Comparison of ENCODE assay signal across 13 mouse cellular contexts in the genomic region with DNA sequence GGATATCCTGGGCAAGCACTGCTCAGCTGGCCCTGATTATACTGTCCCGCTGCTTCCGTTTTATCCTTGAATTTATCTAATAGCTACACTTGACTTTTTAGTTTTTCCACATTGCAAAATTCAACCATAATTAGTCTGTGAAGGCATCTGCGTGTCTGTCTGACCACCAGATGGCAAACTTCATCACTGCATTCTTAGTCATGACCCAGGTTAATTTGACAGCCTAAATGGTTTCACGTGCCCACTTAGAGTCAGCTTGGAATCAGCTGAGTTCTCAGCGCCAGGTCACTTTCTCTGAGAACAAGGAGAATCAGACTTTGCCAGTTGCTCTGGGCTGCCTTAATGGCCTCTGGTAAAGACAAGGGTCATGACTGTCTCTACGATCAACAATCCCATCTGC.
A peak's percentile ranks its signal among the peaks of the same experiment; 100 is the strongest.
DNase-seq lines count a peak whose midpoint lies in the region; ATAC-seq and TF ChIP-seq lines count a peak whose summit lies in the region.
"Had no signal": no experiment of that assay in that cellular context is flagged by ENCODE, and none has a peak within 500 bp of the region (broad histone marks: within the 10 kb centered on the region; RNA-seq: fewer than 3 reads in every experiment).

No protein-coding gene starts in this region.

- no peak overlapping the region for H3K9ac ChIP-seq in forebrain, postnatal 0 days
- H3K9ac ChIP-seq in forebrain, embryonic 16.5 days (replicated peaks; ENCODE audit: low read depth, low read length), result no peak overlapping the region
- no peak overlapping the region for H3K9ac ChIP-seq in lung, embryonic 14.5 days
- H3K9ac ChIP-seq: limb, embryonic 15.5 days had no signal

- no peak overlapping the region for H3K4me2 ChIP-seq in forebrain, postnatal 0 days (ENCODE audit: low read depth)
- H3K4me2 ChIP-seq in forebrain, embryonic 16.5 days (ENCODE audit: low read length), result no peak overlapping the region
- H3K4me2 ChIP-seq in lung, embryonic 14.5 days, result no peak overlapping the region
- H3K4me2 ChIP-seq: limb, embryonic 15.5 days had no signal

- H3K9me3 ChIP-seq in forebrain, postnatal 0 days (ENCODE audit: low read length), result no peaks in the 10 kb centered on the region
- no peaks in the 10 kb centered on the region for H3K9me3 ChIP-seq in forebrain, embryonic 16.5 days (ENCODE audit: control insufficient read depth, low read length)
- H3K9me3 ChIP-seq in lung, embryonic 14.5 days (ENCODE audit: low read depth, low read length), result peaks cover 6% of the 10 kb centered on the region; the same call in 1 of the 2 replicates
- H3K9me3 ChIP-seq: limb, embryonic 15.5 days had no signal

- no peaks in the 10 kb centered on the region for H3K36me3 ChIP-seq in forebrain, postnatal 0 days (ENCODE audit: insufficient read depth)
- H3K36me3 ChIP-seq in forebrain, embryonic 16.5 days (ENCODE audit: control insufficient read depth, insufficient read depth), result no peaks in the 10 kb centered on the region
- H3K36me3 ChIP-seq in lung, embryonic 14.5 days (ENCODE audit: insufficient read depth), result no peaks in the 10 kb centered on the region
- H3K36me3 ChIP-seq: limb, embryonic 15.5 days had no signal

- H3K27ac ChIP-seq in forebrain, postnatal 0 days (ENCODE audit: low read depth, low read length), result no peak overlapping the region
- no peak overlapping the region for H3K27ac ChIP-seq in forebrain, embryonic 16.5 days (ENCODE audit: low read length)
- H3K27ac ChIP-seq in left cerebral cortex, adult 2 months, result no peak overlapping the region
- H3K27ac ChIP-seq in lung, embryonic 14.5 days (ENCODE audit: low read depth), result no peak overlapping the region
- H3K27ac ChIP-seq: hindbrain, embryonic 10.5 days; limb, embryonic 15.5 days had no signal

- ATAC-seq in forebrain, postnatal 0 days, result no peak
- ATAC-seq in forebrain, embryonic 16.5 days, result no peak
- ATAC-seq in lung, embryonic 14.5 days (ENCODE audit: insufficient read depth), result no peak

- 64% methylated on average over 6 of the region's 6 CpGs for WGBS in forebrain, postnatal 0 days
- 63% methylated on average over 6 of the region's 6 CpGs for WGBS in forebrain, embryonic 16.5 days
- 61% methylated on average over 6 of the region's 6 CpGs for WGBS in lung, embryonic 14.5 days

- intact Hi-C loops in left cerebral cortex, adult 2 months (cut with DNase I), result loop anchor here (5.0 kb wide), 2 partner anchors 551 to 641 kb away; no protein-coding TSS in a partner anchor

- peak; percentile 25 for DNase-seq in forebrain, postnatal 0 days
- DNase-seq in left cerebral cortex, adult 2 months (ENCODE audit: extremely low spot score in 1 of 2, low spot score in 2 of 2), result no peak
- no peak for DNase-seq in left cerebral cortex, adult 8-10 months (ENCODE audit: low spot score in 2 of 2)
- DNase-seq in NIH3T3 (ENCODE audit: low read depth), result peak; percentile 46
- DNase-seq in lung, embryonic 14.5 days, result peak; percentile 44
- no peak for DNase-seq in thymus, postnatal 25 days
- DNase-seq in gastrocnemius, postnatal 25 days, result no peak
- DNase-seq: cerebellum, adult 9-11 months; right cerebral cortex, postnatal 25 days; thymus, adult 2 months had no signal

- TF ChIP-seq CTCF in forebrain, postnatal 0 days (IDR thresholded peaks at IDR 0.05; ENCODE audit: low read depth), result peak; percentile 57
- TF ChIP-seq CTCF in left cerebral cortex, adult 2 months (IDR thresholded peaks at IDR 0.05), result peak; percentile 53
- peak; percentile 53 for TF ChIP-seq CTCF in lung, embryonic 14.5 days (IDR thresholded peaks at IDR 0.05; ENCODE audit: low read depth)

- no peak overlapping the region for H3K4me3 ChIP-seq in forebrain, postnatal 0 days (ENCODE audit: low read depth, low read length)
- H3K4me3 ChIP-seq in forebrain, embryonic 16.5 days (replicated peaks; ENCODE audit: low read length), result no peak overlapping the region
- H3K4me3 ChIP-seq in left cerebral cortex, adult 2 months, result no peak overlapping the region
- no peak overlapping the region for H3K4me3 ChIP-seq in lung, embryonic 14.5 days (ENCODE audit: low read depth, low read length)
- H3K4me3 ChIP-seq: hindbrain, embryonic 10.5 days; limb, embryonic 15.5 days had no signal

- no peaks in the 10 kb centered on the region for H3K27me3 ChIP-seq in forebrain, postnatal 0 days (ENCODE audit: insufficient read depth, low read length)
- no peaks in the 10 kb centered on the region for H3K27me3 ChIP-seq in forebrain, embryonic 16.5 days (replicated peaks; ENCODE audit: control insufficient read depth, insufficient read depth, low read length)
- no peaks in the 10 kb centered on the region for H3K27me3 ChIP-seq in lung, embryonic 14.5 days (ENCODE audit: insufficient read depth, low read length)
- H3K27me3 ChIP-seq: limb, embryonic 15.5 days had no signal

- H3K4me1 ChIP-seq in forebrain, postnatal 0 days (ENCODE audit: insufficient read depth), result no peaks in the 10 kb centered on the region
- no peaks in the 10 kb centered on the region for H3K4me1 ChIP-seq in forebrain, embryonic 16.5 days (replicated peaks; ENCODE audit: control insufficient read depth, insufficient read depth, low read length)
- H3K4me1 ChIP-seq in lung, embryonic 14.5 days (ENCODE audit: insufficient read depth), result no peaks in the 10 kb centered on the region
- H3K4me1 ChIP-seq: limb, embryonic 15.5 days had no signal

Comparison
In these comparisons a context has a peak if more than half of its experiments do, and no peak if none do; other contexts are left out.
1. DNase-seq: peak in forebrain, postnatal 0 days (single experiment), NIH3T3 (single experiment) and lung, embryonic 14.5 days (single experiment); none in left cerebral cortex, adult 2 months (0 of 2), left cerebral cortex, adult 8-10 months (0 of 2), thymus, postnatal 25 days (single experiment) and gastrocnemius, postnatal 25 days (single experiment).
2. Peak in every context shown above with its lines, with median percentiles within 50 percentile points of each other: CTCF ChIP-seq.